Mouse (Mus musculus): Measurements from ENCODE around the gene Dcaf1. TPM values are rescaled to one million over a fixed set of nuclear protein-coding genes. Genes with fewer than 3 reads are reported as not detected.

Gene Dcaf1
- total RNA-seq (2012; rRNA removed) (56.3 and 57.3 TPM in 2 replicates), polyA plus RNA-seq (2012; ENCODE audit: insufficient read depth in 1 of 2, insufficient read length in 2 of 2, low read depth in 1 of 2, low replicate concordance in 2 of 2, missing spikeins in 1 of 2) (100 to 1,000 TPM in 1 of 2 experiments, 10 to 100 TPM in 1; 58.7 to 131 TPM)

- H3K9me3 ChIP-seq (replicated peaks; ENCODE audit: insufficient read depth, low read length): no peaks in the 10 kb centered on the region
- H3K4me3 ChIP-seq (ENCODE audit: control insufficient read depth in 1 of 2, insufficient read depth in 1 of 2, low read depth in 2 of 2, low read length in 2 of 2): peak within 1 kb of the TSS; percentile 75 to 76
- TF ChIP-seq EP300 (IDR thresholded peaks at IDR 0.05; ENCODE audit: low read depth in 1 of 2, low read length in 2 of 2): no peak; a peak in 1 of 4 replicates
- TF ChIP-seq MYB (IDR thresholded peaks at IDR 0.05; ENCODE audit: low read depth, low read length): no peak
- peak; percentile 83 for TF ChIP-seq NRF1 (IDR thresholded peaks at IDR 0.05; ENCODE audit: insufficient read depth, low read depth, low read length, poor library complexity, severe bottlenecking)
- peak; percentile 99 for TF ChIP-seq ELF1 (IDR thresholded peaks at IDR 0.05; ENCODE audit: low read depth, low read length)
- TF ChIP-seq SMC3 (IDR thresholded peaks at IDR 0.05; ENCODE audit: low read depth, low read length): no peak
- peak; percentile 94 for TF ChIP-seq SIN3A (IDR thresholded peaks at IDR 0.05; ENCODE audit: low read length)
- TF ChIP-seq ZNF384 (IDR thresholded peaks at IDR 0.05; ENCODE audit: low read depth, low read length): peak; percentile 66
- peak; percentile 79 for TF ChIP-seq MYC (IDR thresholded peaks at IDR 0.05; ENCODE audit: low read depth, low read length)
- TF ChIP-seq USF2 (IDR thresholded peaks at IDR 0.05; ENCODE audit: borderline replicate concordance in 1 of 2, insufficient read depth in 1 of 2, low read depth in 1 of 2, low read length in 2 of 2): no peak
- TF ChIP-seq USF1 (IDR thresholded peaks at IDR 0.05; ENCODE audit: low read depth, low read length): peak; percentile 64
- peak; percentile 73 for TF ChIP-seq CHD2 (IDR thresholded peaks at IDR 0.05; ENCODE audit: low read length)
- no peak for TF ChIP-seq CTCF (IDR thresholded peaks at IDR 0.05 in 2 of 3, conservative IDR thresholded peaks at IDR 0.05 in 1 of 3; ENCODE audit: control insufficient read depth in 1 of 3, insufficient read depth in 1 of 3, low read depth in 2 of 3, low read length in 3 of 3, poor library complexity in 1 of 3, severe bottlenecking in 1 of 3)
- no peak for TF ChIP-seq POLR2AphosphoS5 (IDR thresholded peaks at IDR 0.05; ENCODE audit: borderline replicate concordance, low read depth, low read length)
- no peak for TF ChIP-seq RAD21 (IDR thresholded peaks at IDR 0.05; ENCODE audit: low read depth, low read length)
- no peak for TF ChIP-seq GATA1 (IDR thresholded peaks at IDR 0.05; ENCODE audit: low read depth, low read length)
- TF ChIP-seq JUND (IDR thresholded peaks at IDR 0.05; ENCODE audit: low read depth, low read length): no peak
- peak; percentile 61 to 73 for TF ChIP-seq POLR2A (IDR thresholded peaks at IDR 0.05; ENCODE audit: control insufficient read depth in 1 of 2, insufficient read depth in 1 of 2, low read depth in 1 of 2, low read length in 2 of 2, poor library complexity in 1 of 2)
- no peak for TF ChIP-seq UBTF (IDR thresholded peaks at IDR 0.05; ENCODE audit: borderline replicate concordance, insufficient read depth, low read depth, low read length)
- no peak; the same call in 1 of the 2 replicates for TF ChIP-seq MAFK (IDR thresholded peaks at IDR 0.05; ENCODE audit: borderline replicate concordance, low read depth, low read length)
- TF ChIP-seq RCOR1 (IDR thresholded peaks at IDR 0.05; ENCODE audit: low read depth, low read length): no peak
- TF ChIP-seq TCF12 (IDR thresholded peaks at IDR 0.05; ENCODE audit: low read depth, low read length): peak; percentile 45; the same call in 1 of the 2 replicates
- peak; percentile 43; the same call in 1 of the 2 replicates for TF ChIP-seq ZMIZ1 (IDR thresholded peaks at IDR 0.05; ENCODE audit: low read depth, low read length)
- peak; percentile 94 for TF ChIP-seq E2F4 (IDR thresholded peaks at IDR 0.05; ENCODE audit: borderline replicate concordance, low read depth, low read length)
- TF ChIP-seq MAX (IDR thresholded peaks at IDR 0.05; ENCODE audit: low read length): peak; percentile 82
- TF ChIP-seq BHLHE40 (IDR thresholded peaks at IDR 0.05; ENCODE audit: borderline replicate concordance, low read depth, low read length): no peak
- peak; percentile 99 for TF ChIP-seq HCFC1 (IDR thresholded peaks at IDR 0.05; ENCODE audit: low read depth, low read length)
- TF ChIP-seq TAL1 (IDR thresholded peaks at IDR 0.05; ENCODE audit: low read length): no peak
- peak; percentile 94 for TF ChIP-seq MXI1 (IDR thresholded peaks at IDR 0.05; ENCODE audit: low read depth, low read length)
- TF ChIP-seq KAT2A (conservative IDR thresholded peaks at IDR 0.05; ENCODE audit: low read depth, low read length): peak; percentile 97
- TF ChIP-seq GABPA (IDR thresholded peaks at IDR 0.05; ENCODE audit: low read depth, low read length): no peak
- peak; percentile 55; the same call in 1 of the 2 replicates for TF ChIP-seq NELFE (IDR thresholded peaks at IDR 0.05; ENCODE audit: low read depth, low read length)
- TF ChIP-seq MEF2A (IDR thresholded peaks at IDR 0.05; ENCODE audit: extremely low read depth, insufficient replicate concordance, low read depth, low read length, poor library complexity, severe bottlenecking): no peak
- peak; percentile 73; the same call in 1 of the 2 replicates for TF ChIP-seq TBP (IDR thresholded peaks at IDR 0.05; ENCODE audit: low read depth, low read length)
- TF ChIP-seq ETS1 (IDR thresholded peaks at IDR 0.05; ENCODE audit: low read depth, low read length): peak; percentile 28; the same call in 1 of the 2 replicates
- TF ChIP-seq POLR2AphosphoS2 (IDR thresholded peaks at IDR 0.05; ENCODE audit: low read length): peak; percentile 79
Measured at GRCm38 (mm10) chr9:106821618-106822380, at the start of gene Dcaf1. Gene Dcaf1, plus strand, starts transcription at chr9:106821874.

More at GRCm38 (mm10) chr9:106821618-106822380, at the start of gene Dcaf1:
- Histone ChIP-seq H3K4me1 (ENCODE audit: control insufficient read depth in 1 of 2, insufficient read depth in 2 of 2, low read length in 2 of 2) (peaks cover 0 to 6% of the 10 kb centered on the region in 2 experiments; a peak in 3 of 4 replicates), H3K27me3 (ENCODE audit: control insufficient read depth in 1 of 2, insufficient read depth in 2 of 2, low read length in 2 of 2) (no peaks in the 10 kb centered on the region), H3K27ac (ENCODE audit: control insufficient read depth, low read depth, low read length) (peak within 1 kb of the TSS; percentile 93), H3K36me3 (ENCODE audit: control insufficient read depth in 1 of 2, insufficient read depth in 2 of 2, low read length in 2 of 2) (peaks cover under 1 to 14% of the 10 kb centered on the region in 2 experiments; a peak in 2 of 4 replicates), H3K9ac (ENCODE audit: control insufficient read depth, low read depth, low read length, poor library complexity, severe bottlenecking) (peak within 1 kb of the TSS; percentile 85), H3K79me2 (ENCODE audit: control insufficient read depth, insufficient read depth, low read length, poor library complexity) (peaks cover 21% of the 10 kb centered on the region)
- DNase-seq (ENCODE audit: low read depth, low spot score): peak; percentile 99

Data from MEL (cell line).